Mouse (Mus musculus): ENCODE data around the gene Siva1. TPM values are rescaled to one million over a fixed set of nuclear protein-coding genes. Genes with fewer than 3 reads are reported as not detected.

The Siva1 gene
- polyA plus RNA-seq, 1 experiment from 2014 or later, result 148 TPM

DNA sequence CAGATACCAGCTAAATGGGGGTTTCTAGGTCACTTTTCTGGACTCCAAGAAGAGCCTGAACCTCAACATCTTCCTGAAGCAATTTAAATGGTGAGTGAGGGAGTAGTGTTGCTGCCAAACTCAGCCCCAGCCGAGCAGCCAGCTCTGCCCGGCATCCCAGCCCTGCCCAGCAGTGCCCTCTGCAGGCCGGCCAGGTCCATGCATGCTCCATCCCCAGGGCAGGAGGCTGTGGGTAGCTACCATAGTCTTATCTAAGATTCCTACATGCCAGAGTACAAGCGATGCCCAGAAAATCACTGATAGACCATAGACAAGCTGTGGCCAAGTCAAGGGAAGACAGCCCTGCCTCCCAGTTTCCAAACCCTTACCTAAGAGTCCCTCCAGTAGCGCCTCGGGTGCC, 38.7 kb upstream of the Siva1 start:
- Histone ChIP-seq H3K4me3 (replicated peaks) (no peak overlapping the region), H3K9me3 (replicated peaks) (no peaks in the 10 kb centered on the region), H3K27me3 (no peaks in the 10 kb centered on the region), H3K36me3 (peaks cover 59% of the 10 kb centered on the region), H3K4me2 (no peak overlapping the region), H3K27ac (no peak overlapping the region), H3K4me1 (replicated peaks) (no peaks in the 10 kb centered on the region; the same call in 1 of the 2 replicates), H3K9ac (no peak overlapping the region)
- peak; percentile 51 for DNase-seq
- WGBS (ENCODE audit: insufficient replicate concordance), result 44% methylated on average over 6 of the region's 6 CpGs
- peak; percentile 72 for ATAC-seq (ENCODE audit: low read depth)

DNA sequence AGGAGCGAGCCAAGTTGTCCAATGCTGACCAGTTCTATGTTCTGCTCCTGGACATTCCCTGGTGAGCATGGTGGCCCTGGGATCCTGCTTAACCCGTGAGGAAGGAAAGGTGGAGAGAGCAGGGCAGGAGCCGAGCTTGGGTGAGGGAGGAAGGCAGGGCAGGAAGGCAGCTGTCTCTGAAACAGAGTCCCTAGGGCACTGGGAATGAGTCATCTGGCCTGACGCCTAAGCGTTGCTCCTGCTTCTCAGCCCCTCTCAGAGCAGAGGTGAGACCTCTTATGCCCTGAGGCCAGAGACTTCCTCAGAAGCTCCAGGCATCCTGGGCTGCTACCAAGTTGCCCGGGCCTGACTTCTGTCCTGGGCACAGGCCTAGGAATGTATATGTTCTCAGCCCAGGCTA, 37.5 kb upstream of the Siva1 start:
- H3K9ac ChIP-seq, result no peak overlapping the region
- no peaks in the 10 kb centered on the region for H3K27me3 ChIP-seq
- H3K9me3 ChIP-seq (replicated peaks), result no peaks in the 10 kb centered on the region
- WGBS (ENCODE audit: insufficient replicate concordance), result 70% methylated on average over 6 of the region's 6 CpGs
- peaks cover 53% of the 10 kb centered on the region for H3K36me3 ChIP-seq
- H3K27ac ChIP-seq, result no peak overlapping the region
- H3K4me2 ChIP-seq, result no peak overlapping the region
- no peak for DNase-seq
- H3K4me1 ChIP-seq (replicated peaks), result no peaks in the 10 kb centered on the region
- no peak overlapping the region for H3K4me3 ChIP-seq (replicated peaks)
- no peak for ATAC-seq (ENCODE audit: low read depth)

DNA sequence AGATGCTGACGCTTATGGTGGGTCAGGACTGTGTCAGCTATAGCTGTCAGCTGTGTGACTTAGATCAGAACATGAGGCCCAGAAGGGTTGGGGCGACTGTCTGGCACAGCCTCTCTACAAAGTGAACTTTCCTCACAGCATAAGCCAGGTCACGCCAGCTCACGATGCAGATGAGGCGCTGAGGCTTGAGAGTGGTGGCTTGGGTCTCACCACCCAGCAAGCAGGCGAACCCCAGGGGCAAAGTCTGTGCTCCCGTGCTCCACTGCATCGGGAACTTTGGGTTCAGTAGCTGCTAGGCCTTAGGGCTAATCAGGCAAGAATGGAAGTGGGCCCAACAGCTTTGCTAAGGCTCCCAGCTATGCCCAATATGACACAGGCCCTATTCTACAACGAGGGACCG, 35.4 kb upstream of the Siva1 start:
- peaks cover 44% of the 10 kb centered on the region for H3K36me3 ChIP-seq
- no peak overlapping the region for H3K4me3 ChIP-seq (replicated peaks)
- H3K4me1 ChIP-seq (replicated peaks), result 0 out of 2 replicates have a peak, but pooled peaks cover 3% of the 10 kb centered on the region
- DNase-seq, result no peak
- no peaks in the 10 kb centered on the region for H3K27me3 ChIP-seq
- H3K9me3 ChIP-seq (replicated peaks), result no peaks in the 10 kb centered on the region
- no peak overlapping the region for H3K9ac ChIP-seq
- 78% methylated on average over 10 of the region's 10 CpGs for WGBS (ENCODE audit: insufficient replicate concordance)
- no peak overlapping the region for H3K4me2 ChIP-seq
- ATAC-seq (ENCODE audit: low read depth), result no peak
- no peak overlapping the region for H3K27ac ChIP-seq

DNA sequence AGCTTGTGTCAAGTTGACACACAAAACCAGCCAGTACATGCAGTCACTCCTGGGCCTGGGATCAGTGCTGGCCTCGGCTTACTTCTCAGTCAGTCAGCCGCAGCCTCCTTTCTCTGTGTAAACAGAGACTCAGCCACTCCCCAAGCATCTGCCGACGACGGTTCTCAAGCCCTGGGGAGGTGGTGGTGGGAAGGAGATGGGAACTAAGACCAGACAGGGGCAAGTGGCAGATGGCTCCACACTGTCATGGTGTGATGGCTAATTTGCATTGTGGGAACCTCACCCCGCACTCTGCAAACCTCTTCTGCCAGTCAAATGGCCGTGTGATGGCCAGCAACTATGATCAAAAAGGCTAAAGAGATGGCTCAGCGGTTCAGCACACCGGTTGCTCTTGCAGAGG, 27.8 kb upstream of the Siva1 start:
- DNase-seq (no peak), ATAC-seq (ENCODE audit: low read depth) (no peak)
- WGBS (ENCODE audit: insufficient replicate concordance), result 53% methylated on average over 9 of the region's 9 CpGs
- no peak overlapping the region for H3K4me3 ChIP-seq (replicated peaks)
- no peak overlapping the region for H3K9ac ChIP-seq
- H3K27ac ChIP-seq, result no peak overlapping the region
- H3K36me3 ChIP-seq, result peaks cover 8% of the 10 kb centered on the region; the same call in 1 of the 2 replicates
- H3K9me3 ChIP-seq (replicated peaks), result no peaks in the 10 kb centered on the region
- H3K4me1 ChIP-seq (replicated peaks), result peaks cover 50% of the 10 kb centered on the region
- H3K27me3 ChIP-seq, result peaks cover 30% of the 10 kb centered on the region
- no peak overlapping the region for H3K4me2 ChIP-seq

DNA sequence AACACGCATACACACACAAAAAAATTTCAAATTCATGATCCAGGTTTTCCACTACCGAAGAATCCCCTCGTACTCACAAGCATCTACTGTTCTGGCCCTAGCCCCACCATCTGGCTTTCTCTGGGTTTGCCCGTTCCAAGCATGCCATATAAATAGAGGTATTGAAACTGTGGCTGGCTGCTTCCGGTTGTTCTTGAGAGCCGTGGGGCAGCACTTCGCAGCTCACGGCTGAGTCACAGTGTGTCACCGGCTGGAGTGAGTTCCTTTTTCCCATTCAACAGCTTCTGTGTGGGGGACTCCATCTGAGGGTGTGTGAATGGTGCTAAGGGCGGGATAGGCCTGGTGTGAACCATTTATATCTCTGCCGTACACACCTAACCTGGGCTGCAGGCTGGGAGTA, 27.3 kb upstream of the Siva1 start:
- H3K36me3 ChIP-seq, result peaks cover 4% of the 10 kb centered on the region; the same call in 1 of the 2 replicates
- peaks cover 32% of the 10 kb centered on the region for H3K27me3 ChIP-seq
- WGBS (ENCODE audit: insufficient replicate concordance), result 41% methylated on average over 11 of the region's 11 CpGs
- peak overlapping the region; percentile 54; the same call in 1 of the 2 replicates for H3K27ac ChIP-seq
- peaks cover 55% of the 10 kb centered on the region for H3K4me1 ChIP-seq (replicated peaks)
- no peaks in the 10 kb centered on the region for H3K9me3 ChIP-seq (replicated peaks)
- H3K9ac ChIP-seq, result no peak overlapping the region
- H3K4me2 ChIP-seq, result no peak overlapping the region
- no peak overlapping the region for H3K4me3 ChIP-seq (replicated peaks)
- ATAC-seq (ENCODE audit: low read depth) (no peak), DNase-seq (no peak)

DNA sequence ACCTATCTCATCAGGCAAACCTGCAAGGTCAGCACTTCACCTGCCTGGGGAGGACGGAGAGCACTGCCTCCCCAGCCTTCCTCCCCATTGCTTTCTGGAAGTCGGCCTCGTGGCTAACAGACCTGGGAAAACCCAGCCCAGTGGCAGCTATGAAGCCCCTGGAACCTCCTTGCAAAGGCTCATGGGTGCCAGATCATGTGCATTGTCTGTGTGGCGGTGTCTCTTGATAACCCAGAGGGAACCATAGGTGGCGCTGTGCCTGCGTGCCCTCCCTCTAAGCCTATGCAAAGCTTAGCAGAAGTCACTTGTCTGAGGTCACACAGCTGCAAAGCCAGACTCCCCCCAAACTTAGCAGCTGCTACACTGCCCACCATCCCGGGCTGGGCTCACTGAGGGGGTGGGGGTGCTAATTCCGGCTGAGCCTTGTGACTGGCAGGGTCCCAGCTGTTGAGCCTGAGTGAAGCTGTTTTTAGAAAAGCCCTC, 26.5 kb upstream of the Siva1 start:
- no peaks in the 10 kb centered on the region; the same call in 1 of the 2 replicates for H3K36me3 ChIP-seq
- peaks cover 35% of the 10 kb centered on the region for H3K27me3 ChIP-seq
- DNase-seq (peak; percentile 54), ATAC-seq (ENCODE audit: low read depth) (peak; percentile 55)
- no peaks in the 10 kb centered on the region for H3K9me3 ChIP-seq (replicated peaks)
- H3K9ac ChIP-seq, result no peak overlapping the region
- H3K4me1 ChIP-seq (replicated peaks), result peaks cover 57% of the 10 kb centered on the region
- no peak overlapping the region for H3K4me3 ChIP-seq (replicated peaks)
- no peak overlapping the region for H3K4me2 ChIP-seq
- 5% methylated on average over 8 of the region's 8 CpGs for WGBS (ENCODE audit: insufficient replicate concordance)
- peak overlapping the region; percentile 54; the same call in 1 of the 2 replicates for H3K27ac ChIP-seq

DNA sequence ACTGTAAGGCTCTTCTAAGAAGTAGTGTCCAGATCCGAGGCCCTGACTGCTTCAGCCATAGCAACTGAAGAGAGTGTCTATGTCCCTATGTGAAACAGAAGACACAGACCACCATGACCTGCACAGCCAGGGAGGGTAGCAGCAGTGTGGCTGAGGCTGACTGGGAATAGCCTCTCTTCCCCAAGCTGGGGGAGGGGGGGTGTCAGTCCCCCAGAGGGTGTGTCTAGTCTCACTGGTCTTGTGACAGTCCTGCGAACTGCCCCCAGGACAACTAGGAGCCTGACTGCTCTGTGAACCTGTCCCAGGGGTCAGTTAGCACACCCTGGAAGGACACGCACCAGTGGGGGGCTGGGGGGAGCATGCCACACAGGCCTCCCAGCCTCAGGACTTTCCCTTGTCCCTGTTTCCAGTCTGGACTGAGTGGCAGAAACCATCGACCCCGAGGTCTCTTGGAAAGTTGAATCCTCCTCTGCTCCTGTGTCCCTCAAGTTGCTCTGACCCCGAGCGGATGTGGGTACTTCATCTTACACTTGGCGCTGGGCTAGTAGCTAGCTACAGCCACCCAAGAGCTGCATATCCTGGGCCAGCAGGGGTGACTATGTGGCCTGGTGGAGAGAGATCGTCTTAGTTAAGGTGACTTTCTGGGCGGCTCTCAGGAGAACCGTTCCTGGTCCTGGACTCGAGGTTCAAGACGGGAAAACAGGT, 25.3 kb upstream of the Siva1 start:
- WGBS (ENCODE audit: insufficient replicate concordance), result 13% methylated on average over 13 of the region's 13 CpGs
- no peaks in the 10 kb centered on the region for H3K9me3 ChIP-seq (replicated peaks)
- H3K36me3 ChIP-seq, result no peaks in the 10 kb centered on the region; the same call in 1 of the 2 replicates
- H3K4me1 ChIP-seq (replicated peaks), result peaks cover 65% of the 10 kb centered on the region
- peaks cover 35% of the 10 kb centered on the region for H3K27me3 ChIP-seq
- peak overlapping the region; percentile 72 for H3K9ac ChIP-seq
- no peak; the same call in 1 of the 2 replicates for ATAC-seq (ENCODE audit: low read depth)
- peak overlapping the region; percentile 59 for H3K4me3 ChIP-seq (replicated peaks)
- H3K4me2 ChIP-seq, result peak overlapping the region; percentile 87
- DNase-seq, result no peak
- H3K27ac ChIP-seq, result peak overlapping the region; percentile 55; the same call in 1 of the 2 replicates

DNA sequence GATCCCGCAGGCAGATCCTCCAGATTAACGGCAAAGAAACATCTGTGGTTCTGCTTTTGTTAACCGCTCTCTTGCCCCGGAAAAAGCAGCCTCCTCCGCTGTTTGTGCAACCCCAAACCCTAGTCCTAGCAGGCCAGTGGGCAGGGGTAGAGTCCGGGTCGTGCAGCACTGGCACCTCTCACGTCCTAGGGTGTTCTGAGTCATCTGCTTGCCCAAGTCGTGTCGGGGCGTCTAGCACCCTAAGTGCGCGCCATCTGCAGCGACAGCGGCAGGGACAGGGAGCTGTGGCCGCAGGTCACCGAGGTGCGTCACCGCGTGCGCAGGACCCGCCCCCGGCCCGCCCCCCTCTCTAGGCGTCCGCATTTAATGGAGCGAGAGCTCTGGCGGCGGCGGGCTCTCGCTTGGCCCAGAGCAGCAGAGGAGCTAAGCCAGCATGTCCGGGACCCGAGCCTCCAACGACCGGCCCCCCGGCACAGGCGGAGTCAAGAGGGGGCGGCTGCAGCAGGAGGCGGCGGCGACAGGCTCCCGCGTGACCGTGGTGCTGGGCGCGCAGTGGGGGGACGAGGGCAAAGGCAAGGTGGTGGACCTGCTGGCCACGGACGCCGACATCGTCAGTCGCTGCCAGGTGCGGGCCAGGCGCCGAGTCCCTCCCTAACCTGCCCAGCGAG, 24.7 kb upstream of the Siva1 start, which contains the start of gene Adssl1:
Gene Adssl1, plus strand, starts transcription at position 360 of the 668 bp plus-strand sequence.
- Histone ChIP-seq H3K27ac (peak within 1 kb of the TSS; percentile 55), H3K4me2 (peak within 1 kb of the TSS; percentile 87), H3K4me1 (replicated peaks) (peaks cover 67% of the 10 kb centered on the region), H3K36me3 (no peaks in the 10 kb centered on the region; the same call in 1 of the 2 replicates), H3K27me3 (peaks cover 35% of the 10 kb centered on the region), H3K4me3 (replicated peaks) (peak within 1 kb of the TSS; percentile 59), H3K9me3 (replicated peaks) (no peaks in the 10 kb centered on the region), H3K9ac (peak within 1 kb of the TSS; percentile 72)
- ATAC-seq (ENCODE audit: low read depth) (peak; percentile 45), DNase-seq (peak; percentile 26)
- WGBS (ENCODE audit: insufficient replicate concordance), result under 1% methylated on average over 54 of the region's 56 CpGs

DNA sequence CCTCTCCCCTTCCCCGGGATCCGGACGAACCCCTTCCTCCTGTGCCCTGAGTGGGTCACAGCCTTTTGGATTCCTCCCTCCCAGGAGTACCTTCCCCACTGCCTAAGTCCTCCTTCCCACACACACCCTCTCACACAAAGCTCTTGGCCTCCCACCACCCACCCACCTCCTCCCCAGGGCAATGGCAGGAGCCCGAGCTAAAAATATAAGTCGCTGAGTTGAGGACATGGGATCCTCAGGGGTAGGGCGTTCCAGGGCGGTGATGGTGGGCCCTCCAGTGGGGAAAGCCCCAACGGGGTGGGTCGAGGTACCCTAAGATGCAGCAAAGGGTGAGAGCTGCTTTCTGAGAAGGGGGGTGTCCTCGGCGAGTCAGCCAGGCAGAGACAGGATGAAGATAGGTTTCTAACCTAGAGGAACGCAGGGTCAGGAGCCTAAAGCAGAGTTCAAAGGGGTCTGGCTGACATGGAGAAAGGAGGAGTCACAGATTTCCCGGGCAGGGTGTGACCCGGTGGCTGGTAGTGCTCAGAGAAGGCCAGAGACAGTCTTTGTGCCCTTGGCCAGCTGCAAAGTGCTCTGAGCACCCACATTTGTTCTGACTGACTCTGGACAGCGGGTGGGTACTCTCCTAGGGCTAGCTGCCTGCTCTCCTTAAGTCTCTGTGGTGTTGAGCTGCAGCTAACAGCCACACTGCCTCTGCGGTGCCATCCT, 24.0 kb upstream of the Siva1 start:
- 10% methylated on average over 16 of the region's 16 CpGs for WGBS (ENCODE audit: insufficient replicate concordance)
- peak overlapping the region; percentile 55 for H3K27ac ChIP-seq
- H3K4me1 ChIP-seq (replicated peaks), result peaks cover 67% of the 10 kb centered on the region

DNA sequence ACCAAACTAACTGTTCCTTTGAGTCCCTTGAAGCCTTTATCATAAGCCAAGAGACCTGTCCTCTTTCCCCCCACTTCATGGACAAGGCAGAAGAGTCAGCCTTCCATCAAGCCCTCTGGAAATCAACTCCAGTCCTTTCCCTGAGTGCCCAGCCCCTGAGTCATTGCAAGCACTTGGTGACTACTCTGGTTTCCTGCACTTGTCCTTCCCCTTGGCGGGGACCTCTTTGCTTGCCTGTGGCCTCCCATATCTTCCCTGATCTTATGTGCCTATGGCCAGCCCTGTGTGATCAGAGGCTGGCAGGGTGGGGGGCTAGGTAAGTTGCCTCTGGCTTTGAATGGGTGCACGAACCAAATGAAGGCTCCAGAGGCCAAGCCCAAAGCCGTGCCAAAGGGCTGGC, 22.6 kb upstream of the Siva1 start:
- no peak for ATAC-seq (ENCODE audit: low read depth)
- Histone ChIP-seq H3K36me3 (no peaks in the 10 kb centered on the region), H3K9ac (no peak overlapping the region), H3K27ac (no peak overlapping the region), H3K4me2 (peak overlapping the region; percentile 87; the same call in 1 of the 2 replicates), H3K27me3 (peaks cover 35% of the 10 kb centered on the region), H3K4me3 (replicated peaks) (no peak overlapping the region), H3K4me1 (replicated peaks) (peaks cover 76% of the 10 kb centered on the region), H3K9me3 (replicated peaks) (no peaks in the 10 kb centered on the region)
- WGBS (ENCODE audit: insufficient replicate concordance), result 41% methylated on average over 3 of the region's 3 CpGs
- DNase-seq, result no peak

More for the DNA sequence above, 24.0 kb upstream of the Siva1 start:
- H3K9me3 ChIP-seq (replicated peaks), result no peaks in the 10 kb centered on the region
- H3K36me3 ChIP-seq, result no peaks in the 10 kb centered on the region
- peak overlapping the region; percentile 72 for H3K9ac ChIP-seq
- H3K4me3 ChIP-seq (replicated peaks), result peak overlapping the region; percentile 59
- peaks cover 35% of the 10 kb centered on the region for H3K27me3 ChIP-seq
- ATAC-seq (ENCODE audit: low read depth) (no peak), DNase-seq (no peak)
- H3K4me2 ChIP-seq, result peak overlapping the region; percentile 87

DNA sequence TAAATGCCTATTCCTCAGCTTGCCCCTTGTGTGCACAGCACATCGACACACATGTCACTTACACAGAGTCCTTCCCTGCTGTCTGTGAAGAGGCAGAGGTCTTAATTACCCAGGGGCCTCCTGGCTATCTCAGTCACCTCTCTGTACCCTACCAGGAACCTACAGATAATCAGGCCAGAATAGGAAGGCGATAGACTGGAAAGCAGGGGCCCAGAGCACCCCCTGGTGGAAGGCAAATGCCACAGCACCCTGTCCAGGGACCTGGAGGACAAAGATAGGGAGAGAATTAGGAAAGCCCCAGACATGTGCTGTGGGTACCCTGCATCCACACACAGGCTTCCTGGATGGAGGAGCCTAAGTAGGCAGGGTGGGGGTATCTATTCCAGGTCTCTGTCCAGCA, 20.7 kb upstream of the Siva1 start:
- Histone ChIP-seq H3K27me3 (peaks cover 34% of the 10 kb centered on the region), H3K36me3 (no peaks in the 10 kb centered on the region), H3K4me3 (replicated peaks) (no peak overlapping the region), H3K9ac (no peak overlapping the region), H3K9me3 (replicated peaks) (no peaks in the 10 kb centered on the region), H3K27ac (no peak overlapping the region), H3K4me1 (replicated peaks) (peaks cover 71% of the 10 kb centered on the region), H3K4me2 (no peak overlapping the region)
- DNase-seq (peak; percentile 69), ATAC-seq (ENCODE audit: low read depth) (peak; percentile 51)
- 8% methylated on average over 2 of the region's 2 CpGs for WGBS (ENCODE audit: insufficient replicate concordance)

Measured in liver, embryonic 13.5 days (tissue).